Mouse (Mus musculus) adrenal gland, postnatal 4 days (tissue): Measurements from ENCODE around the gene Ppme1. TPM values are rescaled to one million over a fixed set of nuclear protein-coding genes. Genes with fewer than 3 reads are reported as not detected.

ENCODE experiments used
- DNase-seq, 2 experiments: peaks; one replicate each; pipeline ENCODE4 v3.0.0; 2021 to 2022; ENCODE audit warnings: low spot score in 2 of 2, mixed read lengths in 2 of 2
- total RNA-seq, 2 experiments: library from RNA; stranded (reverse); gene quantifications; 2 replicates each; pipeline ENCODE4 v1.2.3; 2021

The Ppme1 gene
- total RNA-seq, 2 experiments from 2014 or later: 46.5 to 48.8 TPM

- DNase-seq: no peak
These were observed 43.5 kb downstream of the Ppme1 start for GRCm38 (mm10) chr7:100328636-100329035.

DNA sequence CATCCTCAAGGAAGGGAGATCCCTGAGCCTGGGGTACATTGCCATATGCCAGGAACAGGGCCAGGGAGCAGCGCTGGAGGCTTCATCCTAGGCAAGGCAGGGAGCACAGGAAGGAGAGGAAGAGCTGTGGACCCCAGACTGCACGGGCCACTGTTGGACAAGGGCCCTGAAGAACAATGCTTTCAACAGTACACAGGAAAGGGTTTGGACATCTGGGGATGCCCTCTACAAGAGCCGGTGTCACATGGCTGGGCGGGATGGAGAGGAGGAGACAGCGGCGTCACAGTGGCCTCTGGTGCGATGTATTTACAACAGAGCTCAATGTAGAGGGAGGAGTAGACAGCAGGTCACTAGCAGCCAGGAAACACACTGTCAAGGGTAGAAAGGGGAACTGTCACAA is 44.6 kb downstream of the Ppme1 start:
- DNase-seq: no peak

- DNase-seq: peak in 1 of 2 experiments; percentile 30
These were observed 46.6 kb downstream of the Ppme1 start for GRCm38 (mm10) chr7:100325482-100325881.

- no peak for DNase-seq
These were observed 48.4 kb downstream of the Ppme1 start for GRCm38 (mm10) chr7:100323721-100324120.

DNA sequence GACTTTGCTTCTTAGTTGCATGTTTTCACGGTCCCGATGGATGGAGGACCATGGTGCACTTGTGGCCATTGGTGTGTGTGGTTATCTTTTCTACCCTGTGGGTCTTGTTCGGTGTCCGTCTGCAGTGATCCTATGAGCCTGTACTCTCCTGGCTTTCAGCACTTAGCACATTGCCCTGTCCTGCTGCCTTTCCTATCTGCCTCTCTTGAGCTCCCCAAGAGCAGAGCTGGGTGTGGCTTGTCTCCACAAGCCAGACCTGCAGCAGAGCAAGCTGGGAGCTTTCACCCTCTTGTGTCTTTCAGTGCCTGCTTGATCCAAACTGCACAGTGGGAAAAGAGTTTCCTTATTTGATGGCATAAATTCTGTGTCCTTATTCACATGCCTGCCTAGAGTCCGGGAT is 54.6 kb downstream of the Ppme1 start:
- no peak for DNase-seq

DNA sequence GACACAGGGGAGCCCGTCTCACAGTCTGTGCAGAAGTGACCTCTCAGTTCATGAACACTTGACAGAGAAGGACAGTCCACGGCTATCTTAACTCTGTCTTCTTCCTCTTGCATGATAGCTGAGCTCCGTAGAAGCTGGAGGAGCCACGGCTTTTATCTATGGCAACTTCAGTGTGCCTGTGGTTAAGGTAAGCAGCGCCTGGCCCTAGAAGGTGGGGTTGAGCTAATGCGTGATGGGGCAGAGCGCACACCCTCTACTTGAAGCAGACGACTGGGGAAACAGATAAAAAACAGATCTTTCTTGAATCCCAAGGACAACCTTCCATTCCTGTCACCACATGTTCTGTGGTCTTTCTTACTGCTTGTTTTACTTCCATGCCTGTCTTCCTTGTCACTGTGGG is 55.2 kb downstream of the Ppme1 start:
- DNase-seq: no peak

DNA sequence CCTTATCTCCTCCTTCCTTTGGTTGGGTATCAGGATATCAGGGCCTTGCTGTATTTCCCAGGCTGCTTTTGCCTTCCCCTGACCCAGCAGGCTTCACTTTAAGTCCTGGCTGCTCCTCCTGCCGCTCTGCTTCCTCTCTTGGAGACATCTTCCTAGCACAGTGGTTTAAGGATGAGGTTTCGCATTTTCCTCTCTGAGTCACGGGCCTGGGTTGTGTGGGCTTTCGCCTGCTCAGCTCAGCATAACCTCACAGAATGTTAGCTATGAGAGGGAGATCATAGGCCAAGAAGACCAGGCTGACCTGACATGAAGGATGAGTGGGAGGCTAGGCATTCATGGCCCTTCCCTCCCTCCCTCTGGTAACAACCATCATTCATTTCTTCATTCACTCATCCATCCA is 59.4 kb downstream of the Ppme1 start:
- DNase-seq: no peak

DNA sequence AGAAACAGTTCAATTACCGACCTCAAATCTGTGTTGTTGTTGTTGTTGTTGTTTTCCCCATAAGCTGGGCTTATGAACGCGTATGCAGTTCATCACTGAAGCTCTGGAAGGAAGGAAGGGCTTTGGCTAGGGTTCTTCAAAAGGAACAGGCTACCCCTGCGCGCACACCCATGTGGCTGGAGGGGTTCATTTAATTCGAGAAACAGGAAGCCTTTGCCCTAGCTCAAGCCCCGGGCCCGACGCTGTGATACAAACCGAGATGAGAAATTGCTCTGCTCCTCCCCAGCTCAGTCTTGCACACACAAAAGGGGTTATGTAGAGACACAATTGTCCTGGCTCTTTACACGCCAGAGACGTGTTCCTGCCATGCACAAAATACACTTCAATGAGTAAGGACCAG is 61.8 kb downstream of the Ppme1 start:
- DNase-seq: no peak

GRCm38 (mm10) chr7:100309679-100310078 is 62.4 kb downstream of the Ppme1 start:
- DNase-seq: no peak

GRCm38 (mm10) chr7:100309216-100309615 is 62.9 kb downstream of the Ppme1 start:
- no peak for DNase-seq

DNA sequence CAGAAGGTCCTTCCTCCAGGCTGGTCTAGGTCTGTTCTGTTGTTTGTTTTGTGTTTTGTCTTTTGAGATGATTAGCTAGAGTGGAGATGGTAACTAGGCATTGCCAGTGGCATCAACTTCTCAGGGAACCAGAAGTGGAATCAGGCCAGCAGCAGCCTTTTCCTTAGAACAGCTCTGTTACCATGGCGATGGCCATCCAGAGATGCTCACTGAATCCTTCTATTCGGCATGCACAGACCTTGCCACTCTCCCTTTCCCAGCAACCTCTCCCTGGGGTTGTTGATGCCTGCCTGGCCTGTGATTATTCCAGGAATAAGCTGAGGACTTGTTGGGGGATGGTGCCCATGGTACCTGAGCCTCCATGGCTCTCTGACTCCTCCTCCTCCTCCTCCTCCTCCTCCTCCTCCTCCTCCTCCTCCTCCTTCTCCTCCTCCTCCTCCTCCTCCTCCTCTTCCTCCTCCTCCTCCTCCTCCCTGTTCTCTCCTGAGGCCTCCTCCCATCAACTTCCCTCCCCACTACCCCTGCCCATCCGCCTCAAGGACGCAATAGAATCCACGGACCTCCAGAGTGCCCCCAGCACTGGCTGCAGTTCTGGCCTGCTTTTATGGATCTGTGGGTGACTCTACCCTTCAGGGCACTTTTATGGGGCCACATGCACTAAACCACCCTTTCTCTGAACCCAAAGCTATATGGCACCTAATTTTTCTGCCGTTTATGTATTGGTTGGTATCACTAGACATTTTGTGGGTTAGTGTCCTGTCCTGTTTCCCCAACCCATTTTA is 64.0 kb downstream of the Ppme1 start:
- no peak for DNase-seq

DNA sequence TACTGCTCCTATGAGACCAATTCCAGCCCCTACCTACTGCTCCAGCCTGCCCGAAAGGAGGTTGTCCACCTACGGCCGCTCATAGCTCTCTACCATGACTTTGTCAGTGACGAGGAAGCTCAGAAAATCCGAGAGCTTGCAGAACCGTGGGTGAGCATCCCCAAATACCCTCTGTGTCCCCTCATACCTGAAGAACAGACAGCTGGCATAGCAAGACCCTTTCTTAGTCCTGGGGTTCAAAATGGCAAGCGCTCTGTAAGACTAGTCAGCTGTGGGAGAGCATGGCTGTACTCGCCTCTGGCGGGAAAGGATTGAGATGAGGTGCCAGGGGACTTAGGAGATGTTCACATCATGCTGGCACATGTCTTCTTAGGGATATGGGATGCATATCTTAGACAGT is 66.2 kb downstream of the Ppme1 start:
- DNase-seq: no peak

GRCm38 (mm10) chr7:100302316-100302715 is 69.8 kb downstream of the Ppme1 start:
- no peak for DNase-seq

DNA sequence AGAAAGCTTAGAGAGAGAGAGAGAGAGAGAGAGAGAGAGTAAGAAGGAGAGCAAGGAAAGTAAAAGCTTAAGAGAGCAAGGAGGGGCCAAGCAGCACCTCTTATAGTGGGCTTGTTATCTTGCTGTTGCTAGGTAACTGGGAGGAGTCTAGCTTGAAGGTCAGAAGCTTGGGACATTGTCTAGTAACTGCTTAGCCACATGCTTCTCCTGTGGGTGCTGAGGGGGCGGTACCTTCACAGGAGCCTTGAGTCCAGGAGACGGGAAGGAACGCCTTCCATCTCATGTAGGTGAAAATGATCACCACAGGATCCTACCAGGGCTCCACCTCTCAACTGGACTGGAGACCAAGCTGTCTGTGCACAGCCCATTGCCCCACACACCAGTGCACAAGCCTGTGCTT is 70.7 kb downstream of the Ppme1 start:
- no peak for DNase-seq

- no peak for DNase-seq
These were observed 73.1 kb downstream of the Ppme1 start for GRCm38 (mm10) chr7:100298861-100299510.

GRCm38 (mm10) chr7:100296699-100297098 is 75.4 kb downstream of the Ppme1 start:
- no peak for DNase-seq

DNA sequence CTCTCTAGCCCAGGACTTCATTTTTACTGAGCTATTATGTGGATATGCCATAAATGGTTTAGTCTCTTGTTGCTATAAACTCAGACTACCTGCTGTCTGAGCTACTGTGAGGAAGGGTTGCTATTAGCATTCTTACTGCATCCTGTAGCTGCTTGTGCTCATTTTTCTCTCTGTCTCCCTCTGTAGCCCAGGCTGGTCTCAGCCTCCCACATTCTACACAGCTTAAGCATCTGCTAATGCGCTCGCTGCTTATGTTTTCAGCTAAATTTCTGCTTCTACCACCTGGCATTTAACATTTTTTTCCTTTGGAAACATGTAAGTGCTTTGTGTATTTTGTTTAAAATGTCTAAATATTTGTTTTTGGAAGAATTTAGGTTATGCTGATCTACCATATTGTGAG is 76.4 kb downstream of the Ppme1 start:
- no peak for DNase-seq

DNA sequence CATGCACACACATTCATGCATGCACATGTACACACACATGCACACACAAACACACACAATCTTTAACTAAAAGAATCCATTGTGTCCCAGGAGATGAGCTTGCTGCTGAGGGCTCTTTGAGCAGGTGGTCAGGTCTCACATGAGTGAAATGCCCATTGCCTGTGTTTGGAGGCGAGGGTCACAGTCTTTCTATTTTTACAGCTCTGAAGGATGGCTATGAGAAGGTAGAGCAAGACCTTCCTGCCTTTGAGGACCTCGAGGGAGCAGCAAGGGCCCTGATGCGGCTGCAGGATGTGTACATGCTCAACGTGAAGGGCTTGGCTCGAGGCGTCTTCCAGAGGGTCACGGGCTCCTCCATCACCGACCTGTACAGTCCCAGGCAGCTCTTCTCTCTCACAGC is 78.6 kb downstream of the Ppme1 start:
- no peak for DNase-seq

- no peak for DNase-seq
These were observed 83.5 kb downstream of the Ppme1 start for GRCm38 (mm10) chr7:100288622-100289021.

- peak; percentile 20 to 52 for DNase-seq
These were observed 84.1 kb downstream of the Ppme1 start for GRCm38 (mm10) chr7:100287748-100288578.

- DNase-seq: no peak
These were observed 86.7 kb downstream of the Ppme1 start, which contains the start of gene P4ha3 for GRCm38 (mm10) chr7:100285383-100285782. Gene P4ha3, plus strand, starts transcription at chr7:100285520.

- DNase-seq: no peak
These were observed 88.8 kb downstream of the Ppme1 start for GRCm38 (mm10) chr7:100283298-100283697.
